Mouse (Mus musculus) cerebellum, adult 2 months (tissue): Measurements from ENCODE around the gene Ap1g1.

Source experiments
- CTCF ChIP-seq: fragments of 200-500 bp; IDR thresholded peaks from 2 replicates; pipeline ENCODE4 v1.5.1; 2011; ENCODE audit warnings: low read depth, mild to moderate bottlenecking, control low read depth, low read length, moderate library complexity, borderline replicate concordance; ENCODE audit not compliant: insufficient read depth
- POLR2A ChIP-seq: fragments of 200-500 bp; IDR thresholded peaks from 2 replicates; pipeline ENCODE4 v1.6.1; 2011; ENCODE audit warnings: low read length, control low read depth, borderline replicate concordance; ENCODE audit not compliant: insufficient read depth

DNA sequence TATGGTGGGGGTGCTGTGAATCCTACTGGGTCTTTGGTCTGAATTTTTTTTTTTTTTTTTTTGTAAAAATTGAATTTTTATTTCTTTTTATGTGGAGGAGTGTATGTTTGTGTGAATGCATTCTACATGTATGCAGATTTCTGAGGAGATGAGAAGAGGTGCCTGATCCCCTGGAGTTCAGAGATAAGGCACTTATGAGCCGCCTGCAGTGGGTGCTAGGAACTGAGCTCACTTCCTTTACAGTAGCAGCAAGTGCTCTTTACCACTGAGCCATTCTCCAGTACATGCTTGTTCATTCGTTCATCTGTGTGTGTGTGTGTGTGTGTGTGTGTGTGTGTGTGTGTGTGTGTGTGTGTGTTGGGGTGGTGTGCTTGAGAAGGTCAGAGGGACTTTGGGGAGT lies 12.6 kb downstream of the Ap1g1 start:
- TF ChIP-seq POLR2A, result no peak
- TF ChIP-seq CTCF, result no peak
